Mouse (Mus musculus): ENCODE data around the gene Cdc42se2.

The Cdc42se2 gene

GRCm38 (mm10) chr11:54710512-54711293 is 76.8 kb downstream of the Cdc42se2 start:
- DNase-seq (ENCODE audit: extremely low read depth, low read depth): no peak

GRCm38 (mm10) chr11:54709645-54710044 is 77.8 kb downstream of the Cdc42se2 start:
- no peak for DNase-seq (ENCODE audit: extremely low read depth, low read depth)

- DNase-seq (ENCODE audit: extremely low read depth, low read depth): no peak
Measured at GRCm38 (mm10) chr11:54708153-54708552, 79.3 kb downstream of the Cdc42se2 start.

GRCm38 (mm10) chr11:54703306-54703705 is 84.2 kb downstream of the Cdc42se2 start:
- peak; percentile 56 for DNase-seq (ENCODE audit: extremely low read depth, low read depth)

- DNase-seq (ENCODE audit: extremely low read depth, low read depth): peak; percentile 4
Measured at GRCm38 (mm10) chr11:54701848-54702247, 85.6 kb downstream of the Cdc42se2 start.

GRCm38 (mm10) chr11:54699972-54700371 is 87.5 kb downstream of the Cdc42se2 start:
- no peak for DNase-seq (ENCODE audit: extremely low read depth, low read depth)

- DNase-seq (ENCODE audit: extremely low read depth, low read depth): no peak
Measured at GRCm38 (mm10) chr11:54698636-54699035, 88.8 kb downstream of the Cdc42se2 start.

- DNase-seq (ENCODE audit: extremely low read depth, low read depth): no peak
Measured at GRCm38 (mm10) chr11:54697611-54698010, 89.9 kb downstream of the Cdc42se2 start.

- DNase-seq (ENCODE audit: extremely low read depth, low read depth): no peak
Measured at GRCm38 (mm10) chr11:54695951-54696350, 91.5 kb downstream of the Cdc42se2 start.

GRCm38 (mm10) chr11:54694291-54694690 is 93.2 kb downstream of the Cdc42se2 start:
- no peak for DNase-seq (ENCODE audit: extremely low read depth, low read depth)

GRCm38 (mm10) chr11:54693696-54694095 is 93.8 kb downstream of the Cdc42se2 start:
- peak; percentile 32 for DNase-seq (ENCODE audit: extremely low read depth, low read depth)

- peak; percentile 46 for DNase-seq (ENCODE audit: extremely low read depth, low read depth)
Measured at GRCm38 (mm10) chr11:54691179-54691578, 96.3 kb downstream of the Cdc42se2 start.

- no peak for DNase-seq (ENCODE audit: extremely low read depth, low read depth)
Measured at GRCm38 (mm10) chr11:54690171-54690570, 97.3 kb downstream of the Cdc42se2 start.

- DNase-seq (ENCODE audit: extremely low read depth, low read depth): no peak
Measured at GRCm38 (mm10) chr11:54684831-54685230, 102.6 kb downstream of the Cdc42se2 start.

GRCm38 (mm10) chr11:54679141-54679540 is 108.3 kb downstream of the Cdc42se2 start:
- no peak for DNase-seq (ENCODE audit: extremely low read depth, low read depth)

- no peak for DNase-seq (ENCODE audit: extremely low read depth, low read depth)
Measured at GRCm38 (mm10) chr11:54675792-54676489, 111.5 kb downstream of the Cdc42se2 start.

GRCm38 (mm10) chr11:54673575-54674298 is 113.7 kb downstream of the Cdc42se2 start:
- no peak for DNase-seq (ENCODE audit: extremely low read depth, low read depth)
